Mouse (Mus musculus) MEL (cell line): ENCODE measurements around the gene Ctdspl2. TPM values are rescaled to one million over a fixed set of nuclear protein-coding genes. Genes with fewer than 3 reads are reported as not detected.

Experiments used
- DNase-seq: peaks from one replicate; pipeline ENCODE4 v3.0.0; 2011; ENCODE audit warnings: low read depth, low spot score
- H3K27ac ChIP-seq: 2 replicates; pipeline ENCODE4 v1.5.1; 2012; ENCODE audit warnings: low read depth, mild to moderate bottlenecking, control low read depth, low read length, moderate library complexity; ENCODE audit not compliant: control insufficient read depth
- H3K27me3 ChIP-seq, 2 experiments: fragments of 150-350 bp in 1 of 2; sonication (generic) in 1 of 2; 2 replicates each; pipeline ENCODE4 v1.6.1; 2012; ENCODE audit warnings: low read length in 2 of 2, mild to moderate bottlenecking in 2 of 2, improper control_type of control experiment in 1 of 2, moderate library complexity in 1 of 2; ENCODE audit not compliant: insufficient read depth in 2 of 2, control insufficient read depth in 1 of 2
- H3K36me3 ChIP-seq, 2 experiments: 2 replicates each; pipeline ENCODE4 v1.6.1; 2012 to 2014; ENCODE audit warnings: low read length in 2 of 2, improper control_type of control experiment in 1 of 2, inconsistent platforms in 1 of 2, mild to moderate bottlenecking in 1 of 2; ENCODE audit not compliant: insufficient read depth in 2 of 2, control insufficient read depth in 1 of 2
- H3K4me1 ChIP-seq, 2 experiments: fragments of 150-350 bp in 1 of 2; sonication (generic) in 1 of 2; 2 replicates each; pipeline ENCODE4 v1.6.1; 2012; ENCODE audit warnings: low read length in 2 of 2, improper control_type of control experiment in 1 of 2, mild to moderate bottlenecking in 1 of 2; ENCODE audit not compliant: insufficient read depth in 2 of 2, control insufficient read depth in 1 of 2
- H3K4me3 ChIP-seq, 2 experiments: fragments of 150-350 bp in 1 of 2; sonication (generic) in 1 of 2; 2 replicates each; pipeline ENCODE4 v1.5.1; 2012; ENCODE audit warnings: low read depth in 2 of 2, low read length in 2 of 2, mild to moderate bottlenecking in 2 of 2, moderate library complexity in 2 of 2, control low read depth in 1 of 2, improper control_type of control experiment in 1 of 2; ENCODE audit not compliant: control insufficient read depth in 1 of 2, insufficient read depth in 1 of 2
- H3K79me2 ChIP-seq: 2 replicates; pipeline ENCODE4 v1.6.1; 2012; ENCODE audit warnings: mild to moderate bottlenecking, low read length, moderate library complexity; ENCODE audit not compliant: control insufficient read depth, poor library complexity, insufficient read depth
- H3K9ac ChIP-seq: 2 replicates; pipeline ENCODE4 v1.6.1; 2012; ENCODE audit warnings: low read depth, mild to moderate bottlenecking, control low read depth, low read length, moderate library complexity; ENCODE audit not compliant: control insufficient read depth, poor library complexity, severe bottlenecking
- H3K9me3 ChIP-seq: fragments of 150-350 bp; sonication (generic); replicated peaks from 2 replicates; pipeline ENCODE4 v1.6.1; 2012; ENCODE audit warnings: mild to moderate bottlenecking, low read length, improper control_type of control experiment, moderate library complexity; ENCODE audit not compliant: insufficient read depth
- BHLHE40 ChIP-seq: IDR thresholded peaks from 2 replicates; pipeline ENCODE4 v1.6.1; 2012; ENCODE audit warnings: low read depth, mild to moderate bottlenecking, inconsistent platforms, low read length, improper control_type of control experiment, borderline replicate concordance
- CHD2 ChIP-seq: IDR thresholded peaks from 2 replicates; pipeline ENCODE4 v1.6.1; 2011; ENCODE audit warnings: low read length, improper control_type of control experiment
- ELF1 ChIP-seq: IDR thresholded peaks from 2 replicates; pipeline ENCODE4 v1.6.1; 2014; ENCODE audit warnings: low read depth, mild to moderate bottlenecking, inconsistent platforms, low read length, improper control_type of control experiment, moderate library complexity
- EP300 ChIP-seq, 2 experiments: IDR thresholded peaks; 2 replicates each; pipeline ENCODE4 v1.6.1; 2011; ENCODE audit warnings: improper control_type of control experiment in 2 of 2, low read length in 2 of 2, low read depth in 1 of 2, mild to moderate bottlenecking in 1 of 2
- ETS1 ChIP-seq: IDR thresholded peaks from 2 replicates; pipeline ENCODE4 v1.6.1; 2012; ENCODE audit warnings: low read depth, mild to moderate bottlenecking, inconsistent platforms, low read length, improper control_type of control experiment, moderate library complexity
- GABPA ChIP-seq: IDR thresholded peaks from 2 replicates; pipeline ENCODE4 v1.6.1; 2012; ENCODE audit warnings: low read depth, mild to moderate bottlenecking, inconsistent platforms, low read length, improper control_type of control experiment, moderate library complexity
- GATA1 ChIP-seq: IDR thresholded peaks from 2 replicates; pipeline ENCODE4 v1.6.1; 2011; ENCODE audit warnings: low read depth, low read length, improper control_type of control experiment
- HCFC1 ChIP-seq: IDR thresholded peaks from 2 replicates; pipeline ENCODE4 v1.6.1; 2012; ENCODE audit warnings: low read depth, mild to moderate bottlenecking, inconsistent platforms, low read length, improper control_type of control experiment, moderate library complexity
- KAT2A ChIP-seq: conservative IDR thresholded peaks from 2 replicates; pipeline ENCODE4 v1.6.1; 2012; ENCODE audit warnings: low read depth, low read length, improper control_type of control experiment, inconsistent platforms
- MAZ ChIP-seq: IDR thresholded peaks from 2 replicates; pipeline ENCODE4 v1.6.1; 2012; ENCODE audit warnings: low read depth, mild to moderate bottlenecking, inconsistent platforms, low read length, improper control_type of control experiment
- MEF2A ChIP-seq: IDR thresholded peaks from 2 replicates; pipeline ENCODE4 v1.6.1; 2014; ENCODE audit warnings: low read depth, mild to moderate bottlenecking, inconsistent platforms, low read length, improper control_type of control experiment; ENCODE audit not compliant: poor library complexity, insufficient replicate concordance, severe bottlenecking; ENCODE audit errors: extremely low read depth
- MXI1 ChIP-seq: IDR thresholded peaks from 2 replicates; pipeline ENCODE4 v1.6.1; 2011; ENCODE audit warnings: mild to moderate bottlenecking, low read depth, low read length, improper control_type of control experiment
- NELFE ChIP-seq: IDR thresholded peaks from 2 replicates; pipeline ENCODE4 v1.6.1; 2011; ENCODE audit warnings: low read depth, low read length, improper control_type of control experiment
- NRF1 ChIP-seq: IDR thresholded peaks from 2 replicates; pipeline ENCODE4 v1.6.1; 2014; ENCODE audit warnings: low read depth, mild to moderate bottlenecking, inconsistent platforms, low read length, improper control_type of control experiment, moderate library complexity; ENCODE audit not compliant: poor library complexity, insufficient read depth, severe bottlenecking
- POLR2A ChIP-seq, 2 experiments: IDR thresholded peaks; 2 replicates each; pipeline ENCODE4 v1.6.1; 2011 to 2012; ENCODE audit warnings: low read length in 2 of 2, mild to moderate bottlenecking in 2 of 2, control low read depth in 1 of 2, improper control_type of control experiment in 1 of 2, low read depth in 1 of 2, moderate library complexity in 1 of 2; ENCODE audit not compliant: control insufficient read depth in 1 of 2, insufficient read depth in 1 of 2, poor library complexity in 1 of 2
- POLR2AphosphoS2 ChIP-seq: IDR thresholded peaks from 2 replicates; pipeline ENCODE4 v1.6.1; 2011; ENCODE audit warnings: low read length, improper control_type of control experiment
- RCOR1 ChIP-seq: IDR thresholded peaks from 2 replicates; pipeline ENCODE4 v1.6.1; 2012; ENCODE audit warnings: low read depth, mild to moderate bottlenecking, inconsistent platforms, low read length, improper control_type of control experiment
- SIN3A ChIP-seq: IDR thresholded peaks from 2 replicates; pipeline ENCODE4 v1.6.1; 2012; ENCODE audit warnings: low read length, improper control_type of control experiment, inconsistent platforms
- TAL1 ChIP-seq: IDR thresholded peaks from 2 replicates; pipeline ENCODE4 v1.6.1; 2012; ENCODE audit warnings: mild to moderate bottlenecking, inconsistent platforms, low read length, moderate library complexity, mixed read lengths
- TBP ChIP-seq: IDR thresholded peaks from 2 replicates; pipeline ENCODE4 v1.8.0; 2011; ENCODE audit warnings: low read depth, low read length, improper control_type of control experiment
- TCF12 ChIP-seq: IDR thresholded peaks from 2 replicates; pipeline ENCODE4 v1.6.1; 2014; ENCODE audit warnings: low read depth, mild to moderate bottlenecking, inconsistent platforms, low read length, improper control_type of control experiment, moderate library complexity
- UBTF ChIP-seq: IDR thresholded peaks from 2 replicates; pipeline ENCODE4 v1.6.1; 2012; ENCODE audit warnings: low read depth, mild to moderate bottlenecking, inconsistent platforms, low read length, improper control_type of control experiment, moderate library complexity, borderline replicate concordance; ENCODE audit not compliant: insufficient read depth
- USF1 ChIP-seq: IDR thresholded peaks from 2 replicates; pipeline ENCODE4 v1.6.1; 2014; ENCODE audit warnings: low read depth, mild to moderate bottlenecking, inconsistent platforms, low read length, improper control_type of control experiment, moderate library complexity
- ZC3H11A ChIP-seq: IDR thresholded peaks from 2 replicates; pipeline ENCODE4 v1.6.1; 2012; ENCODE audit warnings: low read depth, mild to moderate bottlenecking, inconsistent platforms, low read length, improper control_type of control experiment
- ZMIZ1 ChIP-seq: IDR thresholded peaks from 2 replicates; pipeline ENCODE4 v1.6.1; 2012; ENCODE audit warnings: low read depth, mild to moderate bottlenecking, inconsistent platforms, low read length, improper control_type of control experiment, moderate library complexity
- ZNF384 ChIP-seq: IDR thresholded peaks from 2 replicates; pipeline ENCODE4 v1.6.1; 2012; ENCODE audit warnings: low read depth, mild to moderate bottlenecking, inconsistent platforms, low read length, improper control_type of control experiment
- polyA plus RNA-seq, 2 experiments: library from polyadenylated mRNA; stranded (reverse) in 1 of 2; unstranded in 1 of 2; fragments of >175 nt in 1 of 2; fragments of >200 nt in 1 of 2; gene quantifications; 2 replicates each; pipeline versions ENCODE4 v1.2.1 to v1.2.4; 2012; ENCODE audit warnings: low replicate concordance in 2 of 2, low read depth in 1 of 2; ENCODE audit not compliant: insufficient read length in 2 of 2, insufficient read depth in 1 of 2, missing spikeins in 1 of 2
- total RNA-seq: library from RNA; depleted of rRNA; stranded (reverse); fragments of 300-350 nt; gene quantifications from 2 replicates; pipeline ENCODE4 v1.2.3, GENCODE M21; 2012

Ctdspl2 gene
- total and polyA plus RNA-seq, 3 experiments, result 16.6 to 57.2 (median 23.2) TPM

GRCm38 (mm10) chr2:121954971-121955656, 687 bp upstream of the Ctdspl2 start:
- H3K27ac ChIP-seq, result peak overlapping the region; percentile 81
- H3K4me1 ChIP-seq, result peaks cover 0 to 3% of the 10 kb centered on the region in 2 experiments; a peak in 2 of 4 replicates
- H3K9me3 ChIP-seq, result no peaks in the 10 kb centered on the region
- TF ChIP-seq MXI1 (peak; percentile 27; the same call in 1 of the 2 replicates), MEF2A (no peak), ETS1 (0 out of 2 replicates have a peak, but pooled peaks have one; percentile 6)
- H3K36me3 ChIP-seq, result peaks cover 0 to 14% of the 10 kb centered on the region in 2 experiments; a peak in 3 of 4 replicates
- no peaks in the 10 kb centered on the region; a peak in 1 of 4 replicates for H3K27me3 ChIP-seq
- peak overlapping the region; percentile 98 for H3K9ac ChIP-seq
- peaks cover 29% of the 10 kb centered on the region for H3K79me2 ChIP-seq
- no peak for DNase-seq
- peak overlapping the region; percentile 57 to 100 for H3K4me3 ChIP-seq

DNA sequence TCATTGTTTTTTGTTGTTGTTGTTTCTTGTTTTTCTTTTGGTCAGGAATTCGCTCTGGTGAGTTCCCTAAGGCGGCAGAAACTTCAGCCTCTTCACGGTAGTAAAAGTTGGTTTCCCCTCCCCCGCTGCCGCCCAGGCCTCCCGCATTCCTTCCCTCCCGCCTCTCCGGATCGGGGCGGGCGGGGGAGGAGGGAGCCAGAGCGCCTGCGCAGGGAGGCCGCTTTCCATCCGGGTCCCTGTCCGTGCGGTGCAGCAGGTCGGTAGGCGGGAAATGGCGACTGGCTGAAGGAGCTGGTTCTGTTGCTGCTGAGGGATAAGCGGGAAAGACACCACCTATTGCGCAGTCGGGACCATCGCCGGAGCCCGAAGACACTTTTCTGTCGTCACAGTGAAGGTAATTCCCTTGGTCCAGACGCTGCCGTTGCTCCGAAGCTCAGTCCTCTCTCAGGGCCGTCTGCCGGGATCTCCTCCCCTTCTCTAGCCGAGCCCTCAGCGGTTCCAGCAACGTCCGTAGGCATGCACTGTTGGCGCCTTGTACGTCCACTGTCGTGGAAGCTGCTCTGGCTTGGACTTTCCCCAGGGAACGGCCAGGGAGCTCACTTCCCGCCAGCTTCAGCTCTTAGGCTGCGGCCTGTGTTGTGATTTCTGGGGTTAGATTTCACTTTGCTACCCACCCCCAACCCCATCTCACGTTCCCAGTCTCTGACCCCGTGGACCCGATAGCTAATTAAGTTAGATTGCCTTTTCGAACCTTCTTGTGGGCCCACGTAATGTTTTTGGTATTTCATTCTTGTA, 620 bp downstream of the Ctdspl2 start:
- H3K4me3 ChIP-seq, result peak overlapping the region; percentile 73 to 100
- DNase-seq, result peak; percentile 95
- peak overlapping the region; percentile 98 for H3K9ac ChIP-seq
- no peaks in the 10 kb centered on the region for H3K9me3 ChIP-seq
- H3K27me3 ChIP-seq, result no peaks in the 10 kb centered on the region
- TF ChIP-seq TAL1 (no peak), TBP (no peak), GABPA (no peak), ETS1 (no peak), ELF1 (0 out of 2 replicates have a peak, but pooled peaks have one; percentile 23), GATA1 (no peak), USF1 (0 out of 2 replicates have a peak, but pooled peaks have one; percentile 4), UBTF (0 out of 2 replicates have a peak, but pooled peaks have one; percentile 71), POLR2AphosphoS2 (peak; percentile 58; the same call in 1 of the 2 replicates), BHLHE40 (peak; percentile 16; the same call in 1 of the 2 replicates), ZMIZ1 (0 out of 2 replicates have a peak, but pooled peaks have one; percentile 27), MXI1 (peak; percentile 53; the same call in 1 of the 2 replicates), TCF12 (peak; percentile 28; the same call in 1 of the 2 replicates), RCOR1 (no peak), ZNF384 (no peak), ZC3H11A (no peak), EP300 (IDR thresholded peaks at IDR 0.05; ENCODE audit: low read depth in 1 of 2, low read length in 2 of 2) (no peak), POLR2A (IDR thresholded peaks at IDR 0.05; ENCODE audit: control insufficient read depth in 1 of 2, insufficient read depth in 1 of 2, low read depth in 1 of 2, low read length in 2 of 2, poor library complexity in 1 of 2) (peak; percentile 44 to 69; a peak in 2 of 4 replicates), KAT2A (peak; percentile 47; the same call in 1 of the 2 replicates), NELFE (peak; percentile 33), NRF1 (peak; percentile 88), HCFC1 (peak; percentile 75), MAZ (peak; percentile 100), CHD2 (peak; percentile 55), SIN3A (peak; percentile 62; the same call in 1 of the 2 replicates)
- H3K4me1 ChIP-seq, result peaks cover 0 to 3% of the 10 kb centered on the region in 2 experiments; a peak in 2 of 4 replicates
- peaks cover 7 to 14% of the 10 kb centered on the region in 2 experiments for H3K36me3 ChIP-seq
- peak overlapping the region; percentile 98 for H3K27ac ChIP-seq
- peaks cover 31% of the 10 kb centered on the region for H3K79me2 ChIP-seq
